Mouse (Mus musculus) heart, embryonic 16.5 days (tissue): ENCODE measurements at regions not wholly inside any gene's neighbourhood (a gene's known extent, or its start where the extent isn't known, plus 50 kb on each side); places are given as distances from the start of the nearest gene placed in this dataset.

Source experiments
- ATAC-seq: fragments of 200-750 bp; cut with Nextera tagmentation; replicated peaks from 2 replicates; pipeline ENCODE4 v1.8.0; 2017; ENCODE audit warnings: moderate number of reproducible peaks; ENCODE audit not compliant: insufficient read depth, low FRiP score; ENCODE audit errors: extremely low read depth
- H3K27ac ChIP-seq: fragments of 300-500 bp; sonication (generic); 2 replicates; pipeline ENCODE4 v1.5.1; 2014; ENCODE audit warnings: mild to moderate bottlenecking, low read length, control low read depth, moderate library complexity
- H3K27me3 ChIP-seq: fragments of 300-500 bp; sonication (generic); 2 replicates; pipeline ENCODE4 v1.6.1; 2014; ENCODE audit warnings: low read length, mixed read lengths; ENCODE audit not compliant: control insufficient read depth, insufficient read depth
- H3K36me3 ChIP-seq: fragments of 300-500 bp; sonication (generic); 2 replicates; pipeline ENCODE4 v1.6.1; 2014; ENCODE audit not compliant: control insufficient read depth, insufficient read depth
- H3K4me1 ChIP-seq: fragments of 300-500 bp; sonication (generic); 2 replicates; pipeline ENCODE4 v1.6.1; 2014; ENCODE audit warnings: low read length, mixed read lengths; ENCODE audit not compliant: control insufficient read depth, insufficient read depth
- H3K4me2 ChIP-seq: fragments of 300-500 bp; sonication (generic); 2 replicates; pipeline ENCODE4 v1.6.1; 2014; ENCODE audit warnings: low read depth, mild to moderate bottlenecking, control low read depth, low read length
- H3K4me3 ChIP-seq: fragments of 300-500 bp; sonication (generic); 2 replicates; pipeline ENCODE4 v1.5.1; 2014; ENCODE audit warnings: mild to moderate bottlenecking, control low read depth, low read length
- H3K9ac ChIP-seq: fragments of 300-500 bp; sonication (generic); 2 replicates; pipeline ENCODE4 v1.6.1; 2014; ENCODE audit warnings: low read length, control low read depth
- H3K9me3 ChIP-seq: fragments of 300-500 bp; sonication (generic); replicated peaks from 2 replicates; pipeline ENCODE4 v1.6.1; 2016; ENCODE audit warnings: low read length; ENCODE audit not compliant: control insufficient read depth
- WGBS: fragments of 180-500 bp; shearing (Covaris S2); extraction: QIAGEN DNeasy Blood & Tissue Kit; methylation state at CpG from one replicate; pipeline ENCODE4 v1.1.7; 2014; 5-methylcytosine and 5-hydroxymethylcytosine counted together

DNA sequence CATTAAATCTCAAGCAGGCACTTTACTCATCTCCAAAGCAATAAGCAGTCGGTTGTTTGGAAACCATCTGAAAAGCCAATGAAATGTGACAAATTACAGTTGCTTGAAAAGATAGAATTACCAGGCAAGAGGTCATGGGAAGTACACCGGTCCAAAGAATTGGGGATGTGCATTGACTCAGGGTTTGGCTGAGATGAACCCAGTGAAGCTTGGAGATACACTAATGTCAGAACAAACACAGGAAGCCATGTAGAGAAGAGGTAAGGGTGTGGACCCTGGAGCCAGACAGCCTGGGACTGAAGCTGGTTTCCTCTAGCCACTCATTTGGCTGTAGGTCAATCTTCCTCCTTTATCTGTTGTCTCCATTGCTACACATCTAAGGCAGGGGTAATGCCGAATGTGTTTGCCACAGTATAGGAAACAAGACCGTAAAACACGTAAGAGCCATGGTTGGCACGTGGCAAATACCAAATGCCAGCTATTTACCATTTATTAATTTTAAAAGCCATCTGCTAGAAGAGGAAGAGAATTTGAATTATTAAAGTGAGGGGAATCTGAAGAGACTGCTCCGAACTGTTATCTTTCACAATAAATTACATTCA, 173.9 kb downstream of the Rassf9 start:
- ATAC-seq, result 0 out of 2 replicates have a peak, but pooled peaks have one; percentile 28
- H3K27ac ChIP-seq, result no peak overlapping the region
- H3K4me1 ChIP-seq, result no peaks in the 10 kb centered on the region
- H3K36me3 ChIP-seq, result no peaks in the 10 kb centered on the region
- no peak overlapping the region for H3K9ac ChIP-seq
- no peak overlapping the region for H3K4me2 ChIP-seq
- H3K4me3 ChIP-seq, result no peak overlapping the region
- H3K9me3 ChIP-seq, result no peaks in the 10 kb centered on the region
- no peaks in the 10 kb centered on the region for H3K27me3 ChIP-seq
- WGBS, result 71% methylated on average over 7 of the region's 7 CpGs

GRCm38 (mm10) chr10:102667359-102667758, 155.3 kb downstream of the Rassf9 start:
- no peak overlapping the region for H3K4me2 ChIP-seq
- WGBS, result 41% methylated on average over 5 of the region's 5 CpGs
- no peaks in the 10 kb centered on the region for H3K27me3 ChIP-seq
- no peak overlapping the region for H3K9ac ChIP-seq
- H3K36me3 ChIP-seq, result no peaks in the 10 kb centered on the region
- no peak overlapping the region for H3K27ac ChIP-seq
- H3K4me3 ChIP-seq, result no peak overlapping the region
- H3K9me3 ChIP-seq, result no peaks in the 10 kb centered on the region
- ATAC-seq, result no peak
- H3K4me1 ChIP-seq, result no peaks in the 10 kb centered on the region

GRCm38 (mm10) chr10:102659683-102660082, 147.7 kb downstream of the Rassf9 start:
- Histone ChIP-seq H3K9ac (no peak overlapping the region), H3K27ac (no peak overlapping the region), H3K4me3 (no peak overlapping the region), H3K4me2 (no peak overlapping the region), H3K9me3 (no peaks in the 10 kb centered on the region), H3K4me1 (no peaks in the 10 kb centered on the region), H3K36me3 (no peaks in the 10 kb centered on the region), H3K27me3 (no peaks in the 10 kb centered on the region)
- 85% methylated on average over 6 of the region's 6 CpGs for WGBS
- ATAC-seq, result no peak

- 54% methylated on average over 2 of the region's 2 CpGs for WGBS
- ATAC-seq, result no peak
- Histone ChIP-seq H3K36me3 (no peaks in the 10 kb centered on the region), H3K4me3 (no peak overlapping the region), H3K27ac (no peak overlapping the region), H3K9ac (no peak overlapping the region), H3K4me2 (no peak overlapping the region), H3K27me3 (no peaks in the 10 kb centered on the region), H3K9me3 (no peaks in the 10 kb centered on the region), H3K4me1 (no peaks in the 10 kb centered on the region)
Observed at GRCm38 (mm10) chr10:102636507-102636906, 124.5 kb downstream of the Rassf9 start.

DNA sequence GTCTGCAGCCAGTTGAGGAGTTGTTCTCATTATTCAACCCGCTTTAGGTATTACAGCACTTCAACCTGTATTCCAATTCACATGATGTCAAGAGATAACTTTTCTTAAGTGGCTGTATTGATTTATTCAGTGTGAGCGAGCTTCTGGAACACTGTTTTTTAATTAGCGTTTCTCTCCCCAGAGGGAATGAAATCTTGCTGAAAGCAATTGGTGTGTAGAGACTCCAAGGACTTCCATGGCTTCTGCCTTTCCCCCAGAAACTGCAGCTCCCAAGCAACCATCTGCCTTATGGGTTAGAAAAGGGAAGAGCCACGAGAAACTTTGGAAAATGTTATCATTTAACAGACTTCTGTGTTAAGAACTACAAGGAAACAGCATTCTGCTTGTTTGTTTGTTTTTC, 121.4 kb downstream of the Rassf9 start:
- Histone ChIP-seq H3K9me3 (no peaks in the 10 kb centered on the region), H3K4me2 (no peak overlapping the region), H3K27me3 (no peaks in the 10 kb centered on the region), H3K4me1 (no peaks in the 10 kb centered on the region), H3K9ac (no peak overlapping the region), H3K27ac (no peak overlapping the region), H3K4me3 (no peak overlapping the region), H3K36me3 (no peaks in the 10 kb centered on the region)
- WGBS, result 76% methylated on average over 4 of the region's 4 CpGs
- ATAC-seq, result no peak

- Histone ChIP-seq H3K4me1 (no peaks in the 10 kb centered on the region), H3K27me3 (no peaks in the 10 kb centered on the region), H3K4me3 (no peak overlapping the region), H3K4me2 (no peak overlapping the region), H3K36me3 (no peaks in the 10 kb centered on the region), H3K27ac (no peak overlapping the region), H3K9ac (no peak overlapping the region), H3K9me3 (no peaks in the 10 kb centered on the region)
- ATAC-seq, result no peak
Observed at GRCm38 (mm10) chr10:102628609-102629008, 116.6 kb downstream of the Rassf9 start.

- H3K4me2 ChIP-seq, result no peak overlapping the region
- WGBS, result 77% methylated on average over 3 of the region's 3 CpGs
- ATAC-seq, result no peak
Observed at GRCm38 (mm10) chr10:102623895-102624294, 111.9 kb downstream of the Rassf9 start.

DNA sequence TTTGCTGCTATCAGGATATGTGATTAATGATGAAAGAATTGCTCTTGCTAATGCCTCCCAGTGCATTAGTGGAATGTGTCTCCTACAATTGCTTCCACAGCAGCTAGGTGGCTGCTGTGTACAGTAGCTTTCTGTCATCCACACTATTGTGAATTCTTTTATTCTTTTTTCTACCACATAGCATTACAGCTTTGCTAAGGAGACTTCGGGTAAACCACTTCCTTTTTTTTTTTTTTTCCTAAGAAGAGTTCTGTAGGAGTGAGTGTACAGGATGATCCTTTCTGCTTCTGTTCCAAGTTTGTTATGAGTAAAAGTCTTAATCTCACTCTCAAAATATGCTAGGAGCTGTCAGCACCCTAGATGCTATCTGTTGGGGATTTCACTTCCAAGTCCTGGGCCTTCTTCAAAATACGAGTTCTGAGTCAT, 110.6 kb downstream of the Rassf9 start:
- no peaks in the 10 kb centered on the region for H3K9me3 ChIP-seq
- no peaks in the 10 kb centered on the region for H3K36me3 ChIP-seq
- H3K27me3 ChIP-seq, result no peaks in the 10 kb centered on the region
- H3K4me1 ChIP-seq, result no peaks in the 10 kb centered on the region
- no peak overlapping the region for H3K9ac ChIP-seq
- H3K4me3 ChIP-seq, result no peak overlapping the region
- H3K27ac ChIP-seq, result no peak overlapping the region
- H3K4me2 ChIP-seq, result no peak overlapping the region
- ATAC-seq, result no peak
- WGBS, result 31% methylated on average over 2 of the region's 2 CpGs

More at GRCm38 (mm10) chr10:102623895-102624294, 111.9 kb downstream of the Rassf9 start:
- Histone ChIP-seq H3K4me3 (no peak overlapping the region), H3K27ac (no peak overlapping the region), H3K9ac (no peak overlapping the region), H3K27me3 (no peaks in the 10 kb centered on the region), H3K4me1 (no peaks in the 10 kb centered on the region), H3K36me3 (no peaks in the 10 kb centered on the region), H3K9me3 (no peaks in the 10 kb centered on the region)

DNA sequence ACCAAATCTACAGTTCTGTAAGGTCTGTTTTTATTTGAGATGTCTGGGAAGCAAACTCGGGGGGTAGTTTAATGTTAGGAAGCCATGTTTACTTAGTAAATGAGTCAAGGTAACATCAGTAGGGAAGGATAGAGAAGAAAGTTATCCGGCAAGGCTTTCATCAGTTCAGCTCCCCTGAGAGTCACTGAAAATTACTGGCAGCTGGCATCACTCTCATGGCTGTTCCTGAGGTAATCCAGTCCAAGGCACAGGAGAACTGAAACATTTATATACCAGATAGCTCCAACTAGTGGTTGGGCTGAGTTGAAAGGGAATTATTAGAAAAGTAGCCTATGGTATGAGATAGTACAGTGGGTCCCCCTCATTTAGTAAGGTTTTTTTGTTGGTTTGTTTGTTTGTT, 106.7 kb downstream of the Rassf9 start:
- no peak overlapping the region for H3K27ac ChIP-seq
- no peak overlapping the region for H3K4me3 ChIP-seq
- 59% methylated on average over 2 of the region's 2 CpGs for WGBS
- ATAC-seq, result no peak
- no peaks in the 10 kb centered on the region for H3K27me3 ChIP-seq
- no peak overlapping the region for H3K9ac ChIP-seq
- H3K9me3 ChIP-seq, result no peaks in the 10 kb centered on the region
- H3K4me1 ChIP-seq, result no peaks in the 10 kb centered on the region
- no peaks in the 10 kb centered on the region for H3K36me3 ChIP-seq
- no peak overlapping the region for H3K4me2 ChIP-seq
